Mouse (Mus musculus): ENCODE measurements around the gene Mrpl46.

Gene Mrpl46

DNA sequence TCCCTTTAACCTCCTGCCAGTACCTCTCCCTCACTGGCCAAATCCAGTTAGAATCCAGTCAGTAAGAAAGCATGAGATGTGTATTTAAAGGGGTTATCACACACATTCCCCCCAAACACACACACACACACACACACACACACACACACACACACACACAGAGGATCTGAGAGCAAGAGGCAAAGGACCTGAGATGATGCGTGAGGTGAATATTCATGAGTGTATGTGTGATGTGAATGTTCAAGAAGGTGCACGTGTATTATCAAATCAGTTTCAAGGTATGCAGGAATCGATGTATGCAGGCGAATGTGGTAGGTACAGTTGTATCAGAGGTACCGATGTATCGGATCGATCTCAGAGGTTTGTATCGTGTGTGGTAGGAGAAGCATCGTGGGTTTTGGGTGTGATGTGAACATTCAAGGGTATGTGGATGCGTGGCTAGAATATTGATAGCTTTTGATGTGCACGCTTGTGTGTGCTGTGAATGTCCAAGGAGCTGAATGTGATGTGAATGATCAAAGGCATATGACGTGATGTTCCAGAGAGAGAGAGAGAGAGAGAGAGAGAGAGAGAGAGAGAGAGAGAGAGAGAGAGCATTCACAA lies 15.3 kb downstream of the Mrpl46 start:
- DNase-seq (ENCODE audit: low spot score): no peak

DNA sequence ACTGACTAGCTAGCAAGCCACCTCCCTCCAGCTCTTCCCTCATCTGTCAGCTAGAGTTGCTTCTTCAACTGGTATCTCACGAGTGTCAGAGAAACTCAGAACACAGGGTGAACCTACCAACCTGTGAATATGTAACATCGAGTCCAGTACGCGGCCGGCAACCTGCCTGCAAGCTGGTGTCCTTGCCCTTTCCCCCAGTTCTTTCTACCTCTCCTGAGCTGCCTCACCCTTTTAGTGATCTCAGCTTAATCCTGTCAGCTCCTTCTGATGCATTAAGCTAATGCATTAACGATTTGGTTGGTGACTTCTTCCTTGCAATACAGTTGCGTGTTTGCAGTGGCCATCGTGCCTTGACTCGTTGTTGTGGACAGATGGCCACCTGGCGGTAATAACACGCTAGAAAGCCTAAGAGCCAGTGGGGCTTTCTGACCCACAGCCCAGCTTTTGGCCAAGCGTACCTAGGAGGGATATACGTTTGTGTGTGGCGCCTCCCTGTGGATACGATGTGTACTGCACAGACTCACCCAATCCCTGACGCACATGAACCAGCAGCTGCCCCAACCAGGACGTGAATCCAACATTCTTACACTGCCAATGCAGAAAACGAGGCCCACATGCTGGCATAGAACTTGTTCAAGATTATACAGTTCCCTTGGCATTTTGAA lies 17.2 kb downstream of the Mrpl46 start:
- DNase-seq (ENCODE audit: low spot score): peak; percentile 39

DNA sequence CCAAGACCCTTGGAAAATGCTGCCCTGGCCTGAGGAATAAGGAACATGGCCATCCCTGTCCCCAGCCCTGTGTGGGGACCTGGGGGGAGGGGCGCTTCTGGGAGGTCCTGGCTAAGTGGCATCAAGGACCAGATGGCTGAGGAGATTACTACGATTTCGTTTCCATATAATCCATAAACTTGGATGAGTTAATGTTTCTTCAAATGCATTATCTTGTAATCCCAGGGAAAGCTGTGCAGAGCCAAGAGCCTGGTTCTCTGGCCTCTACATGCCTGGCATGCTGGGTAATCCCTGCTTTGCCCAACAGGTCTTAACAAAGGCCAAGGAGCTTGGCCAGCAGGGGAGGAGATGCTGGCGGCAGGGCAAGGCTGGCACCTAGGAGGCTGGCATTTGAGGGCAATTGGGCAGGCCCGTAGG lies 18.1 kb downstream of the Mrpl46 start:
- no peak for DNase-seq (ENCODE audit: low spot score)

DNA sequence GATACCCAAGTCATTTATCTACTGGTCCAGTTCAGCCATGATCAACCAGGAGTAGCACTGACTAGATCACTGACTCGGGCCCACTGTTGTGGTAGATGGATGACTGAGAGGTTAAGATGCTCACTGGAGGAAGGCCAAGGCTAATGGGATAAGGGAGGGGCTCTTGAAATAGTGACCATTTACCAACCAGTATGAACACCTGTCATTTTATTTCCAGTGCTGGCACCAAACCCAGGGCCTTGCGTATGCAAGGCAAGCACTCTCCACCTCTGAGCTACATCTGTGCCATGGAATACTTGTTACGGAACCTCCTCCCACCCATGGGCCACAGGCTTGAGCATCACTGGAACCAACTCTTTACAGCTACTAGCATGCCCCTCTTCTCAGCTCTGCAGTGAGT lies 19.5 kb downstream of the Mrpl46 start:
- no peak for DNase-seq (ENCODE audit: low spot score)

DNA sequence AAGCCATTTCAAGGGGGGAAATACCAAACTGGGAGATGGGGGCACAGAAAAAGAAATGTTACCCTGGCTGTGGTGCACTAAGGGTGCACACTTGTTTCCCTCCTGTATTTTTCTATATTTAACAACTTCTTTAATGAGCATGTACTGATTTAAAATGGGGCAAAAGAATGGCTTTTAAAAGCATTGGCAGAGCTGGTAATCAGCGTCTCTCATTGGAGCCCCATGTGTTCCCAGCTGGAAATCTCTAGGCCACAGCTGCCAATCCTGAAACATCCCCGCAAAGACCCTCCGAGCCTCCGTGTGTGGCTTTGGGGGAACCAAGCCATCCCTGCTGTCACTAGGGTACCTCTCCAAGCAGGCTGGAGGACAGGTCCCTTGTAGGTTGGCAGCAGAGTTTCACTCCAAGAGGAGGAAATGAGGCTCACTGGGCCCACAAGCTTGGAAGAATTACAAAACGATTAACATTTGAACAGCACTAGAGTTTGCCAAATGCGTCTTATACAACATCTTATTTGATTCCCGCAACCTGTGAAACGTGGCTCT lies 28.8 kb downstream of the Mrpl46 start:
- DNase-seq (ENCODE audit: low spot score): no peak

DNA sequence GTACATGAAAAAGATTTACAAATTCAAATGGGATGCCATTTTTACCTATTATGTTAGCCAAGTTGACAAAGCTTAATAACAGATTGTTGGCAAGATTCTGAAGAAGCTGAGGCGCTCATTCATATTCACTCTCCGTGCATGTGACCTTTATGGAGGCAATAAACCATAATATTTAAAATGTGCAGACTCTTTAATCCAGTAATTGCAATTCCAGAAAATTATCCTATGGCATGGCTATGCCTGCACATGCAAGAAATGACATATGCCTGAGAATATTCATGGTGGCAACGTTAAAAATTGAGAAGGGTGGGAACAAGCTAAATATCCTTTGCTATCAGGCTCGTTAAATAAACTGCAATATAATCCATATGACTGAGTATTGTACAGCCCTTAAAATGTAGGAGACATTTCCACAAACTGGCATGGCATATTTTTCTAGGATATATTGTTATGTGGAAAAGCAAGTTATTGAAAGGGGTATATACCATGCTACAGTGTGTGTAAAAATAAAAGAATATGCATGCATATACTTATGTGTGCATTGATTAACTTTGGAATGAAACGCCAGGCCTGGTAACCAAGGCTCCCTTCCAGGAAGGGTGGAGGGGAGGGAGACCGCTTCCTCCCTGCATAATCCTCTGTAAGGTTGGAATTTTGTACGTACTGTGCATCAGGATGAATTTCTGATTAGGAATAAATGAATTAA lies 29.4 kb downstream of the Mrpl46 start:
- DNase-seq (ENCODE audit: low spot score): no peak

DNA sequence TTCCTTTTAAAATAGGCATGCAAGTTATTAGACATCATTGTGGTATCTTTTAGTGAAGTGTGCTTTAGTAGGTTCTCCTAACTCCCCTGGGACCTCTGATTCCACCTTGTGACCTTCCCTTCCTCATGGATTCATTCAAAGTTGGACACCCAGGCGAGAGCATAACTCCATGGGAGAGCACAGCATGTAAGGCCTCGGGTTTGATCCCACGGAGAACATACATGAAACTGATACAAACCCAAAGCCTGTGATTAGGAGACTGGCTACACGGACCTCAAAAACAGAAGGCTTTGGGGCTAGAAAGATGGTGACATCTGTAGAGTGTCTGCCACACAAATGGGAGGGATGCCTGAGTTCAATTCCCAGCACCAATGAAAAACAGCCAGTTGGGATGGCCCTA lies 30.4 kb downstream of the Mrpl46 start:
- DNase-seq (ENCODE audit: low spot score): no peak

DNA sequence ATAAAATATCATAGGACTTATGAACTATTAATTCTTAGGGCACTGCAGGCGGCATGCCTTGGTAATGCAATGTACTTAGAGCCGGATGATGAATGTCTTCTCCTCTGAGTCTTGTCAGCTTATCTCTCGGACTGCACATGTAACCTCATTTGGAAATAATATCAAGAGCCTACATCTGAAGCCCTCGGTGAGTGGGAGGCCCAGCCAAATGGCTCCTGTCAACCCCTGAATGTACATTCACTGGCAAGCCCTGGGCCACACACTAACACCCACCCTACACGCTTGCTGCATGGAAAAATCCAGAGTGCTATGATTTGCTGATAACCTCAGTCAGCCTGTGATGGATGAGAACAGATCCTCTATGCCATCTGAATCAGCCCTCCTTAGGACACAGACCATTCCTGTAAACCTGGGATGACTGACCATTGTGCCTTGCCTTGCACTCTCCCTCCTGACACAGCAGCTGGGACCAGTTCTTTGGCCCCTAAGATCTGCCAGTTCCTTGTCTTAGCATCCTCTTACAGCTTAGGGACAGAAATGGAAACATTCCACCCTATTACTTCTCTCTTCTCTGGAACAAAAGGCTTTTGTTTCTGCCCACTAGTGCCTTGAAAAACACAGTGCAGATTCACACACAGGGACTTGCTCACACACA lies 39.5 kb downstream of the Mrpl46 start:
- DNase-seq (ENCODE audit: low spot score): no peak

DNA sequence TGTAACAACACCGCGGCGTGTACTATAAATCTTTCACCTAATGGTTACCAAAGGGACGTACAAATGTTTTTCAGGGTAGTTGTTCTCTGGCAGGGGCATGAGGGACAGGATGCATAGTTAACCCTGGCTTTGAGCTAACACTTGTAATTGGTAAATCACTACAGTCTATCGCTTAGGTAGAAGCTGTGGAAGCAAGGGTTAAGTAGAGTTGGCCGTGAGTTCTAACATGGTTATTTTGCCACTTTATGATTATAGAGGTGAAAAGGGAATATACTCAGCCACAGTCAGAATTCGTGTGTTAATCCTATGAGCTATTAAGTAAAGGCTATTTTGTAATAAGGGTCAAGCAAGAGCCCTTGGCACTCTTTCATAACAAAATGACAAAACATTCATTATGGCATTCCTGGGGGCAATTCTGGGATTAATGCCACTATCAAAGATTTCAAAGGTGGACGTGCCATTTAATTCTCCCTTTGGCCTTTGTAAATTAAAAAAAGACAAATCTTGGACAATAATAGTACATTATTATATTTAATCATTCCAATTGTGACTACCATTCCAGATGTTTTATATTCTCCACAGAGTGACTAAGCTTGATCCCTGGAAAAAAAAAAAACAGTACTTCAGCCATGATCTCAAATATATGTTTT lies 43.9 kb downstream of the Mrpl46 start:
- no peak for DNase-seq (ENCODE audit: low spot score)

DNA sequence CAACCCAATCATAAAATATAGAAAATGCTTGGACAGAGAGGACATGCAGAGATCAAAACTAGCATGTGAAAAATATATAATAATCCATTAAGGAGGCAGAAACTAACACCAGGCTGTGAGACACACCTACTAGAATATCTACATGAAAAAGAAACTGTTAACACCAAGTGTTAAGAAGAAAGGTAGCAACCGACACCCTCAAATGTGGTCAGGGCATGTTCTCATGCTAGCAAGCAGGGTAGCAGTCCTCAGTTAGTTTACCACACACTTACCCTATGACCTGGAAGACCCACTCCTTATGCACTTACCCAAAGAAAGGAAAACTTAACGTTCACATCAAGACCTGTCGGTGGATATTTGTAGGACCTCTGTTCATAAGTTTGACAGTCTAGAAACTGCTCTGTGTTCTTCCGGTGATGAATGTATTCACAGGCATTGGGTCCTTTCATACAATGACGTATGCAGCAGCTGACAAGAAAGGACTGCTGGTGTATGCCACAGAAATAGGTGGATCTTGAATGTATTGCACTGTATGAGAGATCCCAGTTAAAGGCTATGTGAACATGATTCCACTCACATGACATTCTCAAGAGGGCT lies 45.6 kb downstream of the Mrpl46 start, which contains the start of gene Ntrk3:
TSS of gene Ntrk3 (minus strand) at position 399 of the 597 bp plus-strand sequence.
- no peak for DNase-seq (ENCODE audit: low spot score)

DNA sequence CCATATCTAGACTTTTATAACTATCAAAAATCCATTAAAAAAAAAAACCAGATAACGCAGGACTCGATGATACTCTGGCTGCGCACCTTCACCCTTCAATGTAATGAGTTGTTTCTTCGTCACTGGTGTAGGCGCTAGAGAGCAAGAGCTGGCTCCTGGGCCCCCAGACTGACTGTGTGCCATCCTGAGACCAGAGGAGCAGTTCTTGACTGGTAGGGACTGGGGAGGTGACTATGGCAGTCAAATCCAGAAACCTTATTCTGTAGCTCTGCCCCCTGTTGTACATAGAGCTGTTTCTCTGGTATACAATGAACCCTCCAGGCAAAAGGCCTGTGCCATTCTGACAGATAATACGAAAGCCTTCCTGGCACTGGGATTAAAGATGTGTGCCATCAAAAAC lies 46.1 kb downstream of the Mrpl46 start:
- DNase-seq (ENCODE audit: low spot score): no peak

DNA sequence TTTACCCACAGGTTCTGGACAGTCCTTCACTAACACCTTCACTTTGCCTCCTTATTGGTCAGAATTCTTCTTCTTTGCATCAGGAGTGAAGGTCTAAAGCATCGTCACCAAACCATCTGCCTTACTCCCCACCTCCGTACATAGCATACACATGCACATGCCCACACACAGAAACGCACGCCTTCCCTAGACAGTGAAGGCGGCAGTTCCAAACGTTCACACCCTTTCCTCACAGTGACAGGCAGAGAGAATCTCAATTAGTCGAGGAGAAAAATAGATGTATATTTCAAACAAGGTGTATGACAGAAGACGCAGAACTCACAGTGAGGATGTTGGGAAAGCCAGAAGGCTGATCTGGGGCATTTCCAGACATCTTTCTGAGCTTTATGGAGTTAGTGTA lies 51.9 kb downstream of the Mrpl46 start:
- no peak for DNase-seq (ENCODE audit: low spot score)
